Mouse (Mus musculus) adrenal gland, postnatal 0 days (tissue): ENCODE results near the gene Arr3. TPM values are rescaled to one million over a fixed set of nuclear protein-coding genes. Genes with fewer than 3 reads are reported as not detected.

Experiments used
- polyA plus RNA-seq: library from polyadenylated mRNA; unstranded; fragments of >200 nt; fragmentation: Nextera tagmentation; extraction: Ambion mirVana; gene quantifications from 2 replicates; pipeline ENCODE4 v1.2.1, GENCODE M21; 2015

Arr3 gene
- polyA plus RNA-seq, result not detected in 2 replicates

DNA sequence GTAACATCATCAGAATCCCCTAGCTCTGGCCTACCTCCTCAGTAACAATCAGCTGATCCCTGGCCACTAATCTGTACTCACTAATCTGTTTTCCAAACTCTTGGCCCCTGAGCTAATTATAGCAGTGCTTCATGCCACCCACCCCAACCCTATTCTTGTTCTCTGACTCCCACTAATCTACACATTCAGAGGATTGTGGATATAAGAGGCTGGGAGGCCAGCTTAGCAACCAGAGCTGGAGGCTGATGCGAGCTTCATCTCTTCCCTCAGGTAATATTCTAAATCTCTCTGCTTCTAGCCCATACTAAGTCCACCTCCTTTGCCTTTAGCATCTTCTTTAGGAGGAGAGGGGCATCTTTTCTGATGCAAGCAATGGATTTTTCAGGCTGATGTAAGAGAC is at the start of gene Arr3:
Arr3 (plus strand) TSS at position 184 of the 400 bp plus-strand sequence.

DNA sequence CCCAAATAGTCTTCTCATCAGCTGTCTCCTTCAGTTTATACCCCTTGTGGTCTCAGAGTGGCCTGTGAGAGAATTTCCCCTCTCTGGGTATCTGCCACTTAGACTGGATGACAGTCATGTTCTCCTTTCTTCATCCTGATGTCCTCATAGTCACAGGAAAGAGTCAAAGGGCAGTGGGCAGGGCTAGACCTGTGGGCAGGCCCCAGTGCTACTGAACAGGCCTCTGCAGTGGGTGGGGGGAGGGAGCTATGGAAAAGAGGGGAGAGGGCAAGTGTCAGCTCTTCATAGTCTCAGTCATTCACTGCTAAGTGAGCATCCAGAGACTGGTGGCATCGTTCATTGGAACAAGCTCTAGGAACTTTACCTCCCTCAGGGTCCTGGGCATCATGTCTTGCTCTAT is 33.3 kb upstream of the Arr3 start, which contains the start of gene Awat1:
Awat1 (plus strand) TSS at position 301 of the 400 bp plus-strand sequence.

DNA sequence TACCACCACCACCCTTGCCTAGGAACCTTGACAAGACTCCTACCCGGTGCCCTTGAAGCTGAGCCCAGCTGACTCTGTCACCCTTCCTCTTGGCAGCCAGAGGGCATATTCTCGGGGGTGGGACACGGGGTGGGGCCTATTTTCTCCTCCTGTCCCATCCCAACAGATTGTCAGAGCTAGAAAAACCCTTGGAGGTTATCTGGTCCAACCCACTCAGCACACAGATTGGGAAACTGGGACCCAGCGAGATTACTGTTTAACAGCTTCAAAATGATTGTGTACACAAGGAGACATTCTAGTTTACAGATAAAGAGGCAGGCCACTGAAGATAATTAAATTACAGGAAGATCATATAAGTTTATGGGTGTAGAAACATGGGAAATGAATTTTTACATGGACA is 10.5 kb upstream of the Arr3 start, which contains the start of gene P2ry4:
P2ry4 (minus strand) TSS at position 79 of the 400 bp plus-strand sequence.

DNA sequence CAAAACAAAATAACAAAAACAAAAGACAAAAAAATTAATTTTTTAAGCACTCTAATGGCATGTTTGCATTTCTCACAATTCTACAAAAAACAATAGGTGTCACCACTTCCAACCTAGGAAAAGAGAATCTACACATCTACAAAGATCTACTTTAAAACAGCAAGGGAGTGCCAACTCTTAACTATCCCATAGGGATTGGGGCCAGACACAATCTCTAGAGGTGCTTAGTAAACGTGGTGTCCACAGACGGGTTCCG is 20.2 kb downstream of the Arr3 start, which contains the start of gene Kif4:
Kif4 (plus strand) TSS at position 192 of the 256 bp plus-strand sequence.

DNA sequence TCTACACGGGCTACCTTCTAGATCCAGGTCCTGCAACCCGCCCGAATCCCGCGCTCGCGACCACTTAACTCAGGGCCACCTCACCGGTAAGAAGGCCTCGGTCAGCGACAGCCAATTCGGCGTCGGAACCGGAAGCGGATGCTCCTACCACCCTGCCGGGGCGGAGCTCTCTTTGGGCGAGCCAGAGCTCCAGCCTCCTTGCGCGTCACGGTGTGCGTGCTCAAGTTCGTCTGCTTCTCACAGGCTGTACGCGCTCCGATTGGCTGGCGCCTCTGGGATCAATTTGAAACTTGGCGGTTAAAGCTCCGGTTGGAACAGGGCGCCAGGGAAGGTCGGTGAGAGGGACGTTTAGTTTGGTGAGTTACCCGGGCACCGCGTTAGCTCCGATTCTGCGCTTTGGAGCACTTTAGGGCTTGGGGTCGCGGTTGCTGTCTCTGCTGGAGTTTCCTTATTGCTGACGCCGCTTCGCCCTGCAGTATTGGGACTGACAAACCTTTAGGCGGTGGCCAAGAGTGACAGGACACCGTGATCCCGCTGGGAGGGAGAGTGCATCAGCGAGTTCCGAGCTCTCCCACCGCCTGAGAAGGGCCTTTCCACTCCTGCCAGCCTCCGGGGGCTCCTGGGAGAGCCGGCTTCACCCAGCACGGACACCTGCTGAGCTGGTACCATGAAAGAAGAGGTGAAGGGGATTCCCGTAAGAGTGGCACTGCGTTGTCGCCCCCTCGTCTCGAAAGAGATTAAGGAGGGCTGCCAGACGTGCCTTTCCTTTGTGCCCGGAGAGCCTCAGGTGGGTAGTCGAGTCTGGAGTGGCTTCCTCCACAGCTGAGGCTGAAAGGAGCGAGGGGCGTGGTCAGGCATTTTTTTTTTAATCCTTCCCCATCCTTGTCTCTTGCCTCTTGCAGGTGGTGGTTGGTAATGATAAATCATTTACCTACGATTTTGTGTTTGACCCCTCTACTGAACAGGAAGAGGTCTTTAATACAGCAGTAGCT is 20.8 kb downstream of the Arr3 start, which contains the start of gene Pdzd11:
Pdzd11 (minus strand) TSS at position 767 of the 992 bp plus-strand sequence.

Other genes starting within 250 kb of the Arr3 start
- not detected in 2 replicates for gene Otud6a, start 176.5 kb upstream of the Arr3 start, polyA plus RNA-seq
- 0.61 and 0.82 TPM in 2 replicates for gene Awat2, start 162.8 kb upstream of the Arr3 start, polyA plus RNA-seq
- 44.5 and 45.5 TPM in 2 replicates for gene Igbp1, start 111.2 kb upstream of the Arr3 start, polyA plus RNA-seq
- not detected in 2 replicates for gene Dgat2l6, start 80.7 kb upstream of the Arr3 start, polyA plus RNA-seq
- not detected in 2 replicates for gene Awat1, start 33.2 kb upstream of the Arr3 start, polyA plus RNA-seq
- gene P2ry4, start 10.6 kb upstream of the Arr3 start, polyA plus RNA-seq, result 0.05 and 0.06 TPM in 2 replicates
- gene Kif4, start 20.2 kb downstream of the Arr3 start, polyA plus RNA-seq, result 3.7 and 5.4 TPM in 2 replicates
- gene Pdzd11, start 21.1 kb downstream of the Arr3 start, polyA plus RNA-seq, result 85.4 and 100 TPM in 2 replicates
- gene Gdpd2, start 124.4 kb downstream of the Arr3 start, polyA plus RNA-seq, result 2.6 and 3.7 TPM in 2 replicates
- gene Dlg3, start 162.2 kb downstream of the Arr3 start, polyA plus RNA-seq, result 1.8 and 2.0 TPM in 2 replicates